Mouse (Mus musculus): ENCODE data around the gene Nkx1-2. TPM values are rescaled to one million over a fixed set of nuclear protein-coding genes. Genes with fewer than 3 reads are reported as not detected.

Gene Nkx1-2
- polyA plus RNA-seq, 1 experiment, result not detected

GRCm38 (mm10) chr7:132587167-132587566, 12.3 kb downstream of the Nkx1-2 start:
- Histone ChIP-seq H3K27ac (ENCODE audit: insufficient read depth, low read length) (no peak overlapping the region), H3K9ac (ENCODE audit: low read depth, poor library complexity, severe bottlenecking) (no peak overlapping the region), H3K4me1 (ENCODE audit: control insufficient read depth, insufficient read depth, low read length) (no peaks in the 10 kb centered on the region), H3K27me3 (ENCODE audit: control insufficient read depth, insufficient read depth, low read length, poor library complexity, severe bottlenecking) (no peaks in the 10 kb centered on the region; the same call in 1 of the 2 replicates), H3K36me3 (ENCODE audit: control insufficient read depth, insufficient read depth, low read length, poor library complexity, severe bottlenecking) (no peaks in the 10 kb centered on the region), H3K4me3 (ENCODE audit: low read depth, low read length) (no peak overlapping the region), H3K9me3 (replicated peaks; ENCODE audit: control insufficient read depth, insufficient read depth, low read length, poor library complexity, severe bottlenecking) (no peaks in the 10 kb centered on the region)
- no peak for TF ChIP-seq CTCF (IDR thresholded peaks at IDR 0.05; ENCODE audit: low read depth, low read length)
- no peak for TF ChIP-seq EP300 (IDR thresholded peaks at IDR 0.05; ENCODE audit: insufficient read depth, low read depth, low read length)
- no peak for TF ChIP-seq POLR2A (IDR thresholded peaks at IDR 0.05; ENCODE audit: insufficient read depth, low read length)

- TF ChIP-seq CTCF (IDR thresholded peaks at IDR 0.05; ENCODE audit: low read depth, low read length) (no peak), EP300 (IDR thresholded peaks at IDR 0.05; ENCODE audit: insufficient read depth, low read depth, low read length) (no peak), POLR2A (IDR thresholded peaks at IDR 0.05; ENCODE audit: insufficient read depth, low read length) (no peak)
- Histone ChIP-seq H3K9ac (ENCODE audit: low read depth, poor library complexity, severe bottlenecking) (no peak overlapping the region), H3K4me3 (ENCODE audit: low read depth, low read length) (no peak overlapping the region), H3K9me3 (replicated peaks; ENCODE audit: control insufficient read depth, insufficient read depth, low read length, poor library complexity, severe bottlenecking) (no peaks in the 10 kb centered on the region), H3K27me3 (ENCODE audit: control insufficient read depth, insufficient read depth, low read length, poor library complexity, severe bottlenecking) (no peaks in the 10 kb centered on the region), H3K27ac (ENCODE audit: insufficient read depth, low read length) (no peak overlapping the region), H3K4me1 (ENCODE audit: control insufficient read depth, insufficient read depth, low read length) (no peaks in the 10 kb centered on the region), H3K36me3 (ENCODE audit: control insufficient read depth, insufficient read depth, low read length, poor library complexity, severe bottlenecking) (no peaks in the 10 kb centered on the region)
Observed at GRCm38 (mm10) chr7:132585695-132586491, 13.5 kb downstream of the Nkx1-2 start.

DNA sequence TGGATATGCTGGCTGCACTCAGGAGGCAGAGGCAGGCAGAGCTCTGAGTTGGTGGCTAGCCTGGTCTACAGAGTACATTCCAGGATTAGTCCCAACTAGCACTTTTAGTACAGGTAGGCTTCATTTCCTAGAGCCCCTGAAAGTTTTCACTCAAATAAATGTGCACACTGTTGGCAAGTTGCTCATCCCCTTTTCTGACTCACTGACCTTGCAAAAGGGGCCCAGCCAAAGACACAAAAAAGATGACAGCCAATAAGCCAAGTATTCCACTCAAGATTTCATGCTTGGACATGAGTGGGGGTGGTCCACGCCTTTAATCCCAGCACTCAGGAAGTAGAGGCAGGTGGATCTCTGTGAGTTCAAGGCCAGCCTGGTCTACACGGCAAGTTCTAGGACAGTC, 18.0 kb downstream of the Nkx1-2 start:
- Histone ChIP-seq H3K27ac (ENCODE audit: insufficient read depth, low read length) (no peak overlapping the region), H3K36me3 (ENCODE audit: control insufficient read depth, insufficient read depth, low read length, poor library complexity, severe bottlenecking) (no peaks in the 10 kb centered on the region), H3K4me3 (ENCODE audit: low read depth, low read length) (no peak overlapping the region), H3K27me3 (ENCODE audit: control insufficient read depth, insufficient read depth, low read length, poor library complexity, severe bottlenecking) (no peaks in the 10 kb centered on the region; the same call in 1 of the 2 replicates), H3K4me1 (ENCODE audit: control insufficient read depth, insufficient read depth, low read length) (no peaks in the 10 kb centered on the region), H3K9ac (ENCODE audit: low read depth, poor library complexity, severe bottlenecking) (no peak overlapping the region), H3K9me3 (replicated peaks; ENCODE audit: control insufficient read depth, insufficient read depth, low read length, poor library complexity, severe bottlenecking) (no peaks in the 10 kb centered on the region)
- TF ChIP-seq CTCF (IDR thresholded peaks at IDR 0.05; ENCODE audit: low read depth, low read length) (no peak), POLR2A (IDR thresholded peaks at IDR 0.05; ENCODE audit: insufficient read depth, low read length) (no peak), EP300 (IDR thresholded peaks at IDR 0.05; ENCODE audit: insufficient read depth, low read depth, low read length) (no peak)

DNA sequence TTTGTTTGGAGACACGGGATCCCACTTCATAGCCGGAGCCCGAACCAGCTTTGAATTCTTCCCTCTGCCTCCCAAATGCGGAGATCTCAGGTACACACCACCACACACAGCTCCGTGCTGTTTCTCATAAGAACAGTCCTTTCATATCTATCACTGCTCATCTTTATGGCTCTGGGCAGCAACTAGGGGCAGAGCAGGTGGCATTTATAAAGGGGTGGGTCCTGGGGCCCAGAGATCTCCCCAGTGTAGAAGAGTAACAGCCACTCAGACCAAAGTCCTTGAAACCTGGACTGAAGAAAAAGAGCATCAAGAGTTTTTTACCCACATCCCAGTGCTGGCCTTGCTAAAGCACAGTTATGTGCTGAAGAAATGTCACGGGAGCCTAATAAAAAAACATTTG, 18.9 kb downstream of the Nkx1-2 start:
- H3K36me3 ChIP-seq (ENCODE audit: control insufficient read depth, insufficient read depth, low read length, poor library complexity, severe bottlenecking), result no peaks in the 10 kb centered on the region
- no peaks in the 10 kb centered on the region for H3K9me3 ChIP-seq (replicated peaks; ENCODE audit: control insufficient read depth, insufficient read depth, low read length, poor library complexity, severe bottlenecking)
- H3K4me1 ChIP-seq (ENCODE audit: control insufficient read depth, insufficient read depth, low read length), result no peaks in the 10 kb centered on the region
- no peak overlapping the region for H3K27ac ChIP-seq (ENCODE audit: insufficient read depth, low read length)
- no peaks in the 10 kb centered on the region; the same call in 1 of the 2 replicates for H3K27me3 ChIP-seq (ENCODE audit: control insufficient read depth, insufficient read depth, low read length, poor library complexity, severe bottlenecking)
- H3K9ac ChIP-seq (ENCODE audit: low read depth, poor library complexity, severe bottlenecking), result no peak overlapping the region
- no peak for TF ChIP-seq CTCF (IDR thresholded peaks at IDR 0.05; ENCODE audit: low read depth, low read length)
- TF ChIP-seq EP300 (IDR thresholded peaks at IDR 0.05; ENCODE audit: insufficient read depth, low read depth, low read length), result no peak
- no peak for TF ChIP-seq POLR2A (IDR thresholded peaks at IDR 0.05; ENCODE audit: insufficient read depth, low read length)
- no peak overlapping the region for H3K4me3 ChIP-seq (ENCODE audit: low read depth, low read length)

- H3K27ac ChIP-seq (ENCODE audit: insufficient read depth, low read length), result no peak overlapping the region
- no peaks in the 10 kb centered on the region for H3K9me3 ChIP-seq (replicated peaks; ENCODE audit: control insufficient read depth, insufficient read depth, low read length, poor library complexity, severe bottlenecking)
- H3K4me3 ChIP-seq (ENCODE audit: low read depth, low read length), result no peak overlapping the region
- H3K36me3 ChIP-seq (ENCODE audit: control insufficient read depth, insufficient read depth, low read length, poor library complexity, severe bottlenecking), result no peaks in the 10 kb centered on the region
- H3K4me1 ChIP-seq (ENCODE audit: control insufficient read depth, insufficient read depth, low read length), result no peaks in the 10 kb centered on the region
- H3K9ac ChIP-seq (ENCODE audit: low read depth, poor library complexity, severe bottlenecking), result no peak overlapping the region
- TF ChIP-seq POLR2A (IDR thresholded peaks at IDR 0.05; ENCODE audit: insufficient read depth, low read length) (no peak), EP300 (IDR thresholded peaks at IDR 0.05; ENCODE audit: insufficient read depth, low read depth, low read length) (no peak), CTCF (IDR thresholded peaks at IDR 0.05; ENCODE audit: low read depth, low read length) (no peak)
- H3K27me3 ChIP-seq (ENCODE audit: control insufficient read depth, insufficient read depth, low read length, poor library complexity, severe bottlenecking), result no peaks in the 10 kb centered on the region; the same call in 1 of the 2 replicates
Observed at GRCm38 (mm10) chr7:132576891-132577290, 22.5 kb downstream of the Nkx1-2 start.

DNA sequence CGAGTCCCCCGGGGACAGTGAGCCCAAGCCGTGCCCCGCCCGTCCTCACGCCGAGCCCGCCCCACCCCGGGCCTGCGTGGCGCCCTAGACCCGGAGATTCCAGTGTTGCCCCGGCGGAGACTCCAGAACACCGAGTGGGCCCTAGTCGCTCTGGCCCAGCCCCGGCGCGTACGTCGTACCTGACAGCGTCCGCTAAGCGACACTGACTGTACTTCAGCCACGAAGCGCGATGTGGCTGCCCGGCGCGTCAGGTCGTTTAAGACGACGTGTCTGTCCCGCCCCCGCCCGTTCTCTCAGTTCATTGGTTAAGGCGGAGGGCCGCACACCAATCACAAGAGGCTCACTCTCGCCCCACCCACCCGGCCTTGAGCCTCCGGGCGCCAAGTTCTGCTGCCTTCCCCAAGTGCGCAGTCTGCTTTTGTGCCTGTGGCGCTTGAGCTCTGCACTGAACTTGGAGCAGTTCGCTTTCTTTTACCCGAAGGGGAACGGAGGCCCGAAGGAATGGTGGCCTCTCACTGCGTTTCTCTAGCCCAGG, 23.3 kb downstream of the Nkx1-2 start, which contains the start of gene Oat:
TSS of gene Oat (minus strand) at position 283 of the 535 bp plus-strand sequence.
- H3K36me3 ChIP-seq (ENCODE audit: control insufficient read depth, insufficient read depth, low read length, poor library complexity, severe bottlenecking), result no peaks in the 10 kb centered on the region
- no peak within 1 kb of the TSS for H3K27ac ChIP-seq (ENCODE audit: insufficient read depth, low read length)
- H3K4me1 ChIP-seq (ENCODE audit: control insufficient read depth, insufficient read depth, low read length), result no peaks in the 10 kb centered on the region
- H3K9ac ChIP-seq (ENCODE audit: low read depth, poor library complexity, severe bottlenecking), result peak within 1 kb of the TSS; percentile 73
- H3K4me3 ChIP-seq (ENCODE audit: low read depth, low read length), result peak within 1 kb of the TSS; percentile 81
- no peaks in the 10 kb centered on the region; the same call in 1 of the 2 replicates for H3K27me3 ChIP-seq (ENCODE audit: control insufficient read depth, insufficient read depth, low read length, poor library complexity, severe bottlenecking)
- TF ChIP-seq EP300 (IDR thresholded peaks at IDR 0.05; ENCODE audit: insufficient read depth, low read depth, low read length) (no peak), POLR2A (IDR thresholded peaks at IDR 0.05; ENCODE audit: insufficient read depth, low read length) (peak; percentile 67), CTCF (IDR thresholded peaks at IDR 0.05; ENCODE audit: low read depth, low read length) (no peak)
- H3K9me3 ChIP-seq (replicated peaks; ENCODE audit: control insufficient read depth, insufficient read depth, low read length, poor library complexity, severe bottlenecking), result no peaks in the 10 kb centered on the region

Data from ES-Bruce4 (cell line).